Mouse (Mus musculus): ENCODE data around the gene Pdxk. TPM values are rescaled to one million over a fixed set of nuclear protein-coding genes. Genes with fewer than 3 reads are reported as not detected.

Pdxk gene
- polyA plus RNA-seq, 1 experiment from 2014 or later = 22.6 TPM

- H3K27ac ChIP-seq (replicated peaks; ENCODE audit: low read depth, low read length) = no peak overlapping the region
- H3K4me3 ChIP-seq (replicated peaks; ENCODE audit: low read depth, low read length) = no peak overlapping the region
- no peak for ATAC-seq (ENCODE audit: low FRiP score, low TSS enrichment)
- H3K4me2 ChIP-seq (ENCODE audit: low read length) = no peak overlapping the region
- H3K9me3 ChIP-seq (ENCODE audit: control insufficient read depth, low read length) = no peaks in the 10 kb centered on the region
- H3K36me3 ChIP-seq (ENCODE audit: control insufficient read depth, insufficient read depth, low read length) = peaks cover 18% of the 10 kb centered on the region
- H3K9ac ChIP-seq (replicated peaks; ENCODE audit: low read length) = no peak overlapping the region
- H3K27me3 ChIP-seq (ENCODE audit: control insufficient read depth, insufficient read depth, low read length) = no peaks in the 10 kb centered on the region
- no peak for DNase-seq
- WGBS = 91% methylated on average over 2 of the region's 2 CpGs
- H3K4me1 ChIP-seq (ENCODE audit: control insufficient read depth, insufficient read depth, low read length) = peaks cover 9% of the 10 kb centered on the region; the same call in 1 of the 2 replicates
Measured at GRCm38 (mm10) chr10:78429776-78430175, 35.0 kb downstream of the Pdxk start.

GRCm38 (mm10) chr10:78429180-78429579 is 35.6 kb downstream of the Pdxk start:
- no peak overlapping the region for H3K27ac ChIP-seq (replicated peaks; ENCODE audit: low read depth, low read length)
- no peak for DNase-seq
- peaks cover 9% of the 10 kb centered on the region; the same call in 1 of the 2 replicates for H3K4me1 ChIP-seq (ENCODE audit: control insufficient read depth, insufficient read depth, low read length)
- no peak overlapping the region for H3K9ac ChIP-seq (replicated peaks; ENCODE audit: low read length)
- no peaks in the 10 kb centered on the region for H3K27me3 ChIP-seq (ENCODE audit: control insufficient read depth, insufficient read depth, low read length)
- no peak overlapping the region for H3K4me2 ChIP-seq (ENCODE audit: low read length)
- 91% methylated on average over 5 of the region's 5 CpGs for WGBS
- no peaks in the 10 kb centered on the region for H3K9me3 ChIP-seq (ENCODE audit: control insufficient read depth, low read length)
- no peak for ATAC-seq (ENCODE audit: low FRiP score, low TSS enrichment)
- peaks cover 18% of the 10 kb centered on the region for H3K36me3 ChIP-seq (ENCODE audit: control insufficient read depth, insufficient read depth, low read length)
- no peak overlapping the region for H3K4me3 ChIP-seq (replicated peaks; ENCODE audit: low read depth, low read length)

- Histone ChIP-seq H3K36me3 (ENCODE audit: control insufficient read depth, insufficient read depth, low read length) (peaks cover 18% of the 10 kb centered on the region), H3K27me3 (ENCODE audit: control insufficient read depth, insufficient read depth, low read length) (no peaks in the 10 kb centered on the region), H3K9me3 (ENCODE audit: control insufficient read depth, low read length) (no peaks in the 10 kb centered on the region), H3K4me1 (ENCODE audit: control insufficient read depth, insufficient read depth, low read length) (peaks cover 9% of the 10 kb centered on the region; the same call in 1 of the 2 replicates), H3K9ac (replicated peaks; ENCODE audit: low read length) (no peak overlapping the region), H3K4me3 (replicated peaks; ENCODE audit: low read depth, low read length) (no peak overlapping the region), H3K4me2 (ENCODE audit: low read length) (no peak overlapping the region), H3K27ac (replicated peaks; ENCODE audit: low read depth, low read length) (no peak overlapping the region)
- DNase-seq (no peak), ATAC-seq (ENCODE audit: low FRiP score, low TSS enrichment) (no peak)
- WGBS = 92% methylated on average over 11 of the region's 11 CpGs
Measured at GRCm38 (mm10) chr10:78428070-78428469, 36.7 kb downstream of the Pdxk start.

- DNase-seq (no peak), ATAC-seq (ENCODE audit: low FRiP score, low TSS enrichment) (no peak)
Measured at GRCm38 (mm10) chr10:78426117-78426735, 38.5 kb downstream of the Pdxk start.

GRCm38 (mm10) chr10:78425181-78426041 is 39.4 kb downstream of the Pdxk start, which contains the start of gene Cstb:
TSS of gene Cstb (plus strand) at chr10:78425669.
- H3K27ac ChIP-seq (replicated peaks; ENCODE audit: low read depth, low read length) = peak within 1 kb of the TSS; percentile 72
- ATAC-seq (ENCODE audit: low FRiP score, low TSS enrichment) (peak; percentile 93), DNase-seq (peak; percentile 91)
- H3K4me2 ChIP-seq (ENCODE audit: low read length) = peak within 1 kb of the TSS; percentile 77
- 1% methylated on average over 40 of the region's 40 CpGs for WGBS
- H3K9me3 ChIP-seq (ENCODE audit: control insufficient read depth, low read length) = no peaks in the 10 kb centered on the region
- H3K4me1 ChIP-seq (ENCODE audit: control insufficient read depth, insufficient read depth, low read length) = peaks cover 9% of the 10 kb centered on the region; the same call in 1 of the 2 replicates
- H3K27me3 ChIP-seq (ENCODE audit: control insufficient read depth, insufficient read depth, low read length) = no peaks in the 10 kb centered on the region
- H3K9ac ChIP-seq (replicated peaks; ENCODE audit: low read length) = peak within 1 kb of the TSS; percentile 84
- H3K4me3 ChIP-seq (replicated peaks; ENCODE audit: low read depth, low read length) = peak within 1 kb of the TSS; percentile 81
- H3K36me3 ChIP-seq (ENCODE audit: control insufficient read depth, insufficient read depth, low read length) = peaks cover 18% of the 10 kb centered on the region

More at GRCm38 (mm10) chr10:78426117-78426735, 38.5 kb downstream of the Pdxk start:
- Histone ChIP-seq H3K27me3 (ENCODE audit: control insufficient read depth, insufficient read depth, low read length) (no peaks in the 10 kb centered on the region), H3K36me3 (ENCODE audit: control insufficient read depth, insufficient read depth, low read length) (peaks cover 18% of the 10 kb centered on the region), H3K4me1 (ENCODE audit: control insufficient read depth, insufficient read depth, low read length) (peaks cover 9% of the 10 kb centered on the region; the same call in 1 of the 2 replicates), H3K27ac (replicated peaks; ENCODE audit: low read depth, low read length) (peak overlapping the region; percentile 72), H3K4me3 (replicated peaks; ENCODE audit: low read depth, low read length) (peak overlapping the region; percentile 81), H3K4me2 (ENCODE audit: low read length) (peak overlapping the region; percentile 77), H3K9ac (replicated peaks; ENCODE audit: low read length) (peak overlapping the region; percentile 84), H3K9me3 (ENCODE audit: control insufficient read depth, low read length) (no peaks in the 10 kb centered on the region)
- WGBS = 49% methylated on average over 6 of the region's 6 CpGs

- ATAC-seq (ENCODE audit: low FRiP score, low TSS enrichment) = no peak
- Histone ChIP-seq H3K9me3 (ENCODE audit: control insufficient read depth, low read length) (no peaks in the 10 kb centered on the region), H3K36me3 (ENCODE audit: control insufficient read depth, insufficient read depth, low read length) (peaks cover 6% of the 10 kb centered on the region; the same call in 1 of the 2 replicates), H3K4me1 (ENCODE audit: control insufficient read depth, insufficient read depth, low read length) (peaks cover 9% of the 10 kb centered on the region; the same call in 1 of the 2 replicates), H3K9ac (replicated peaks; ENCODE audit: low read length) (no peak overlapping the region), H3K27ac (replicated peaks; ENCODE audit: low read depth, low read length) (no peak overlapping the region), H3K4me3 (replicated peaks; ENCODE audit: low read depth, low read length) (no peak overlapping the region), H3K27me3 (ENCODE audit: control insufficient read depth, insufficient read depth, low read length) (no peaks in the 10 kb centered on the region), H3K4me2 (ENCODE audit: low read length) (no peak overlapping the region)
- WGBS = 86% methylated on average over 3 of the region's 3 CpGs
- DNase-seq = no peak
Measured at GRCm38 (mm10) chr10:78422614-78423013, 42.2 kb downstream of the Pdxk start.

GRCm38 (mm10) chr10:78420929-78421328 is 43.8 kb downstream of the Pdxk start:
- ATAC-seq (ENCODE audit: low FRiP score, low TSS enrichment) (no peak), DNase-seq (no peak)
- 90% methylated on average over 2 of the region's 2 CpGs for WGBS
- Histone ChIP-seq H3K27me3 (ENCODE audit: control insufficient read depth, insufficient read depth, low read length) (no peaks in the 10 kb centered on the region), H3K9me3 (ENCODE audit: control insufficient read depth, low read length) (no peaks in the 10 kb centered on the region), H3K36me3 (ENCODE audit: control insufficient read depth, insufficient read depth, low read length) (no peaks in the 10 kb centered on the region), H3K4me3 (replicated peaks; ENCODE audit: low read depth, low read length) (no peak overlapping the region), H3K9ac (replicated peaks; ENCODE audit: low read length) (no peak overlapping the region), H3K4me1 (ENCODE audit: control insufficient read depth, insufficient read depth, low read length) (no peaks in the 10 kb centered on the region), H3K27ac (replicated peaks; ENCODE audit: low read depth, low read length) (no peak overlapping the region), H3K4me2 (ENCODE audit: low read length) (no peak overlapping the region)

GRCm38 (mm10) chr10:78418791-78419190 is 46.0 kb downstream of the Pdxk start:
- no peak for DNase-seq
- WGBS = 81% methylated on average over 2 of the region's 2 CpGs
- H3K4me2 ChIP-seq (ENCODE audit: low read length) = no peak overlapping the region
- ATAC-seq (ENCODE audit: low FRiP score, low TSS enrichment) = no peak
- H3K27ac ChIP-seq (replicated peaks; ENCODE audit: low read depth, low read length) = no peak overlapping the region
- H3K27me3 ChIP-seq (ENCODE audit: control insufficient read depth, insufficient read depth, low read length) = no peaks in the 10 kb centered on the region
- H3K9me3 ChIP-seq (ENCODE audit: control insufficient read depth, low read length) = no peaks in the 10 kb centered on the region
- H3K4me3 ChIP-seq (replicated peaks; ENCODE audit: low read depth, low read length) = no peak overlapping the region
- no peaks in the 10 kb centered on the region for H3K4me1 ChIP-seq (ENCODE audit: control insufficient read depth, insufficient read depth, low read length)
- no peak overlapping the region for H3K9ac ChIP-seq (replicated peaks; ENCODE audit: low read length)
- no peaks in the 10 kb centered on the region for H3K36me3 ChIP-seq (ENCODE audit: control insufficient read depth, insufficient read depth, low read length)
